Mouse (Mus musculus): ENCODE results near the gene Naa30. TPM values are rescaled to one million over a fixed set of nuclear protein-coding genes. Genes with fewer than 3 reads are reported as not detected.

Gene Naa30
- polyA plus RNA-seq, 1 experiment from 2014 or later = 20.7 TPM

- no peak for ATAC-seq (ENCODE audit: insufficient number of reproducible peaks, insufficient read depth, low FRiP score, low TSS enrichment)
- no peaks in the 10 kb centered on the region for H3K27me3 ChIP-seq
- no peak overlapping the region for H3K4me2 ChIP-seq (replicated peaks)
- no peak overlapping the region for H3K27ac ChIP-seq
- 48% methylated on average over 9 of the region's 9 CpGs for WGBS
- no peaks in the 10 kb centered on the region for H3K36me3 ChIP-seq
- no peak overlapping the region for H3K4me3 ChIP-seq
- H3K9ac ChIP-seq = no peak overlapping the region
- no peaks in the 10 kb centered on the region for H3K4me1 ChIP-seq
- no peaks in the 10 kb centered on the region for H3K9me3 ChIP-seq
These were observed 62.9 kb downstream of the Naa30 start for GRCm38 (mm10) chr14:49234788-49235515.

- Histone ChIP-seq H3K9me3 (no peaks in the 10 kb centered on the region), H3K4me3 (no peak overlapping the region), H3K36me3 (no peaks in the 10 kb centered on the region), H3K4me1 (no peaks in the 10 kb centered on the region), H3K9ac (no peak overlapping the region), H3K27me3 (no peaks in the 10 kb centered on the region), H3K27ac (no peak overlapping the region), H3K4me2 (replicated peaks) (no peak overlapping the region)
- WGBS = 33% methylated on average over 11 of the region's 11 CpGs
- ATAC-seq (ENCODE audit: insufficient number of reproducible peaks, insufficient read depth, low FRiP score, low TSS enrichment) = 0 out of 2 replicates have a peak, but pooled peaks have one; percentile 56
These were observed 66.2 kb downstream of the Naa30 start for GRCm38 (mm10) chr14:49238206-49238605.

Other genes starting within 250 kb of the Naa30 start
- gene Ap5m1, start 106.1 kb upstream of the Naa30 start, polyA plus RNA-seq (2016; fragmentation: Nextera tagmentation; extraction: Ambion mirVana) = 22.9 and 28.6 TPM in 2 replicates
- gene Exoc5, start 105.6 kb upstream of the Naa30 start, polyA plus RNA-seq (2016; fragmentation: Nextera tagmentation; extraction: Ambion mirVana) = 60.4 and 62.1 TPM in 2 replicates
- gene ccdc198, start 73.2 kb downstream of the Naa30 start, polyA plus RNA-seq (2016; fragmentation: Nextera tagmentation; extraction: Ambion mirVana) = 0.19 TPM in 1 of 2 replicates, not detected in the other

Measured in embryonic facial prominence, embryonic 12.5 days (tissue).